Mouse (Mus musculus) hindbrain, postnatal 0 days (tissue): ENCODE results near the gene Mllt6. TPM values are rescaled to one million over a fixed set of nuclear protein-coding genes. Genes with fewer than 3 reads are reported as not detected.

Source experiments
- ATAC-seq: fragments of 200-750 bp; cut with Nextera tagmentation; 2 replicates; pipeline ENCODE4 v1.8.0; 2017; ENCODE audit warnings: mild to moderate bottlenecking, moderate TSS enrichment, moderate library complexity
- DNase-seq: peaks from one replicate; pipeline ENCODE4 v3.0.0-alpha.2; 2015; ENCODE audit warnings: low spot score
- H3K27ac ChIP-seq: fragments of 300-500 bp; sonication (generic); 2 replicates; pipeline ENCODE4 v1.5.1; 2014; ENCODE audit warnings: mild to moderate bottlenecking
- H3K27me3 ChIP-seq: fragments of 300-500 bp; sonication (generic); 2 replicates; pipeline ENCODE4 v1.6.1; 2014; ENCODE audit warnings: low read length, mixed read lengths; ENCODE audit not compliant: insufficient read depth
- H3K36me3 ChIP-seq: fragments of 300-500 bp; sonication (generic); 2 replicates; pipeline ENCODE4 v1.6.1; 2014; ENCODE audit warnings: low read length, mixed read lengths; ENCODE audit not compliant: insufficient read depth
- H3K4me1 ChIP-seq: fragments of 300-500 bp; sonication (generic); 2 replicates; pipeline ENCODE4 v1.6.1; 2014; ENCODE audit warnings: antibody characterized with exemption, low read length, mixed read lengths; ENCODE audit not compliant: insufficient read depth
- H3K4me2 ChIP-seq: fragments of 300-500 bp; sonication (generic); 2 replicates; pipeline ENCODE4 v1.6.1; 2014; ENCODE audit warnings: low read depth, mild to moderate bottlenecking, low read length, moderate library complexity, mixed read lengths
- H3K4me3 ChIP-seq: fragments of 300-500 bp; sonication (generic); 2 replicates; pipeline ENCODE4 v1.5.1; 2014; ENCODE audit warnings: low read length
- H3K9ac ChIP-seq: fragments of 300-500 bp; sonication (generic); replicated peaks from 2 replicates; pipeline ENCODE4 v1.6.1; 2014; ENCODE audit warnings: mild to moderate bottlenecking, low read length, moderate library complexity, mixed read lengths
- H3K9me3 ChIP-seq: fragments of 300-500 bp; sonication (generic); 2 replicates; pipeline ENCODE4 v1.6.1; 2016; ENCODE audit warnings: low read length, mixed read lengths
- CTCF ChIP-seq: IDR thresholded peaks from 2 replicates; pipeline ENCODE4 v1.5.1; 2016; ENCODE audit warnings: antibody characterized with exemption, control low read depth, low read depth
- WGBS: fragments of 180-500 bp; shearing (Covaris S2); extraction: QIAGEN DNeasy Blood & Tissue Kit; methylation state at CpG from one replicate; pipeline ENCODE4 v1.1.7; 2014; 5-methylcytosine and 5-hydroxymethylcytosine counted together
- polyA plus RNA-seq: library from polyadenylated mRNA; unstranded; fragments of >200 nt; fragmentation: Nextera tagmentation; extraction: Ambion mirVana; gene quantifications from 2 replicates; pipeline ENCODE4 v1.2.1, GENCODE M21; 2015
- total RNA-seq: library from RNA; depleted of rRNA; stranded (reverse); fragments of >200 nt; gene quantifications from 2 replicates; pipeline ENCODE4 v1.2.3, GENCODE M21; 2014

Mllt6 gene
- total and polyA plus RNA-seq, 2 experiments from 2014 or later, result 1.7 to 60.8 TPM

- 87% methylated on average over 26 of the region's 26 CpGs for WGBS
- TF ChIP-seq CTCF, result no peak
- Histone ChIP-seq H3K4me3 (no peak overlapping the region), H3K27ac (no peak overlapping the region), H3K36me3 (peaks cover 64% of the 10 kb centered on the region), H3K4me1 (no peaks in the 10 kb centered on the region), H3K27me3 (no peaks in the 10 kb centered on the region), H3K9me3 (no peaks in the 10 kb centered on the region), H3K9ac (no peak overlapping the region), H3K4me2 (no peak overlapping the region)
- ATAC-seq (no peak), DNase-seq (no peak)
Observed at GRCm38 (mm10) chr11:97717369-97718280, 54.4 kb downstream of the Mllt6 start.

GRCm38 (mm10) chr11:97718281-97718860, 55.2 kb downstream of the Mllt6 start:
- H3K9me3 ChIP-seq, result no peaks in the 10 kb centered on the region
- H3K36me3 ChIP-seq, result peaks cover 60% of the 10 kb centered on the region
- H3K4me3 ChIP-seq, result no peak overlapping the region
- no peaks in the 10 kb centered on the region for H3K27me3 ChIP-seq
- no peak for DNase-seq
- 83% methylated on average over 15 of the region's 15 CpGs for WGBS
- ATAC-seq, result no peak
- H3K9ac ChIP-seq, result no peak overlapping the region
- no peaks in the 10 kb centered on the region for H3K4me1 ChIP-seq
- TF ChIP-seq CTCF, result no peak
- no peak overlapping the region for H3K4me2 ChIP-seq
- no peak overlapping the region for H3K27ac ChIP-seq

- ATAC-seq (no peak), DNase-seq (no peak)
- no peaks in the 10 kb centered on the region for H3K4me1 ChIP-seq
- H3K36me3 ChIP-seq, result peaks cover 61% of the 10 kb centered on the region
- H3K4me3 ChIP-seq, result no peak overlapping the region
- no peaks in the 10 kb centered on the region for H3K9me3 ChIP-seq
- H3K4me2 ChIP-seq, result no peak overlapping the region
- H3K9ac ChIP-seq, result no peak overlapping the region
- WGBS, result 91% methylated on average over 4 of the region's 4 CpGs
- no peaks in the 10 kb centered on the region for H3K27me3 ChIP-seq
- no peak overlapping the region for H3K27ac ChIP-seq
- TF ChIP-seq CTCF, result no peak
Observed at GRCm38 (mm10) chr11:97719041-97719440, 55.8 kb downstream of the Mllt6 start.

GRCm38 (mm10) chr11:97721338-97721737, 58.1 kb downstream of the Mllt6 start:
- Histone ChIP-seq H3K36me3 (peaks cover 75% of the 10 kb centered on the region), H3K27me3 (no peaks in the 10 kb centered on the region), H3K4me3 (no peak overlapping the region), H3K9ac (no peak overlapping the region), H3K9me3 (no peaks in the 10 kb centered on the region), H3K4me2 (no peak overlapping the region), H3K4me1 (no peaks in the 10 kb centered on the region), H3K27ac (no peak overlapping the region)
- WGBS, result 95% methylated on average over 4 of the region's 4 CpGs
- DNase-seq, result no peak
- no peak for ATAC-seq
- no peak for TF ChIP-seq CTCF

- DNase-seq, result no peak
- no peak for TF ChIP-seq CTCF
- Histone ChIP-seq H3K27ac (no peak overlapping the region), H3K9me3 (no peaks in the 10 kb centered on the region), H3K4me3 (no peak overlapping the region), H3K4me2 (no peak overlapping the region), H3K4me1 (no peaks in the 10 kb centered on the region), H3K27me3 (no peaks in the 10 kb centered on the region), H3K9ac (no peak overlapping the region), H3K36me3 (peaks cover 80% of the 10 kb centered on the region)
- no peak for ATAC-seq
- 77% methylated on average over 7 of the region's 7 CpGs for WGBS
Observed at GRCm38 (mm10) chr11:97723709-97724108, 60.5 kb downstream of the Mllt6 start.

GRCm38 (mm10) chr11:97728311-97728710, 65.1 kb downstream of the Mllt6 start:
- DNase-seq (no peak), ATAC-seq (no peak)
- no peak for TF ChIP-seq CTCF
- H3K27ac ChIP-seq, result no peak overlapping the region
- no peaks in the 10 kb centered on the region for H3K4me1 ChIP-seq
- 87% methylated on average over 7 of the region's 7 CpGs for WGBS
- H3K9me3 ChIP-seq, result no peaks in the 10 kb centered on the region
- peaks cover 69% of the 10 kb centered on the region for H3K36me3 ChIP-seq
- H3K27me3 ChIP-seq, result no peaks in the 10 kb centered on the region
- H3K4me3 ChIP-seq, result no peak overlapping the region
- H3K4me2 ChIP-seq, result no peak overlapping the region
- H3K9ac ChIP-seq, result no peak overlapping the region

GRCm38 (mm10) chr11:97728730-97729129, 65.5 kb downstream of the Mllt6 start:
- H3K9me3 ChIP-seq, result no peaks in the 10 kb centered on the region
- no peak overlapping the region for H3K9ac ChIP-seq
- H3K4me3 ChIP-seq, result no peak overlapping the region
- H3K4me1 ChIP-seq, result no peaks in the 10 kb centered on the region
- peaks cover 65% of the 10 kb centered on the region for H3K36me3 ChIP-seq
- WGBS, result 94% methylated on average over 7 of the region's 7 CpGs
- no peak for TF ChIP-seq CTCF
- no peaks in the 10 kb centered on the region for H3K27me3 ChIP-seq
- H3K27ac ChIP-seq, result no peak overlapping the region
- ATAC-seq, result no peak
- H3K4me2 ChIP-seq, result no peak overlapping the region
- no peak for DNase-seq
